Mouse (Mus musculus) hindbrain, embryonic 14.5 days (tissue): Measurements from ENCODE around the gene AC129217.1. TPM values are rescaled to one million over a fixed set of nuclear protein-coding genes. Genes with fewer than 3 reads are reported as not detected.
"Not testable (repeated sequence)": the region's sequence is repeated elsewhere in the genome, so short reads cannot be mapped to it uniquely, and the experiment has no call there.

Source experiments
- ATAC-seq: fragments of 200-750 bp; cut with Nextera tagmentation; 2 replicates; pipeline ENCODE4 v1.8.0; 2017; ENCODE audit warnings: moderate number of reproducible peaks, mild to moderate bottlenecking, moderate TSS enrichment, moderate library complexity; ENCODE audit not compliant: low FRiP score
- DNase-seq: peaks from one replicate; pipeline ENCODE4 v3.0.0-alpha.2; 2015; ENCODE audit warnings: low spot score
- H3K27ac ChIP-seq: fragments of 300-500 bp; sonication (generic); 2 replicates; pipeline ENCODE4 v1.5.1; 2014; ENCODE audit warnings: mild to moderate bottlenecking, moderate library complexity
- H3K27me3 ChIP-seq: fragments of 300-500 bp; sonication (generic); 2 replicates; pipeline ENCODE4 v1.6.1; 2014; ENCODE audit warnings: mild to moderate bottlenecking, low read length, mixed read lengths; ENCODE audit not compliant: control insufficient read depth, insufficient read depth
- H3K36me3 ChIP-seq: fragments of 300-500 bp; sonication (generic); replicated peaks from 2 replicates; pipeline ENCODE4 v1.6.1; 2014; ENCODE audit not compliant: control insufficient read depth, insufficient read depth
- H3K4me1 ChIP-seq: fragments of 300-500 bp; sonication (generic); replicated peaks from 2 replicates; pipeline ENCODE4 v1.6.1; 2014; ENCODE audit warnings: antibody characterized with exemption, low read length, mixed read lengths; ENCODE audit not compliant: control insufficient read depth, insufficient read depth
- H3K4me2 ChIP-seq: fragments of 300-500 bp; sonication (generic); replicated peaks from 2 replicates; pipeline ENCODE4 v1.6.1; 2014; ENCODE audit warnings: mild to moderate bottlenecking, moderate library complexity
- H3K4me3 ChIP-seq: fragments of 300-500 bp; sonication (generic); replicated peaks from 2 replicates; pipeline ENCODE4 v1.5.1; 2014; ENCODE audit warnings: mild to moderate bottlenecking, low read length
- H3K9ac ChIP-seq: fragments of 300-500 bp; sonication (generic); 2 replicates; pipeline ENCODE4 v1.6.1; 2014
- H3K9me3 ChIP-seq: fragments of 300-500 bp; sonication (generic); 2 replicates; pipeline ENCODE4 v1.6.1; 2016; ENCODE audit warnings: low read length; ENCODE audit not compliant: control insufficient read depth
- WGBS: fragments of 180-500 bp; shearing (Covaris S2); extraction: QIAGEN DNeasy Blood & Tissue Kit; methylation state at CpG from one replicate; pipeline ENCODE4 v1.1.7; 2014; 5-methylcytosine and 5-hydroxymethylcytosine counted together
- polyA plus RNA-seq: library from polyadenylated mRNA; unstranded; fragments of >200 nt; fragmentation: Nextera tagmentation; extraction: Ambion mirVana; gene quantifications from 2 replicates; pipeline ENCODE4 v1.2.1, GENCODE M21; 2014

Gene AC129217.1
- polyA plus RNA-seq, 1 experiment from 2014 or later, result not detected

DNA sequence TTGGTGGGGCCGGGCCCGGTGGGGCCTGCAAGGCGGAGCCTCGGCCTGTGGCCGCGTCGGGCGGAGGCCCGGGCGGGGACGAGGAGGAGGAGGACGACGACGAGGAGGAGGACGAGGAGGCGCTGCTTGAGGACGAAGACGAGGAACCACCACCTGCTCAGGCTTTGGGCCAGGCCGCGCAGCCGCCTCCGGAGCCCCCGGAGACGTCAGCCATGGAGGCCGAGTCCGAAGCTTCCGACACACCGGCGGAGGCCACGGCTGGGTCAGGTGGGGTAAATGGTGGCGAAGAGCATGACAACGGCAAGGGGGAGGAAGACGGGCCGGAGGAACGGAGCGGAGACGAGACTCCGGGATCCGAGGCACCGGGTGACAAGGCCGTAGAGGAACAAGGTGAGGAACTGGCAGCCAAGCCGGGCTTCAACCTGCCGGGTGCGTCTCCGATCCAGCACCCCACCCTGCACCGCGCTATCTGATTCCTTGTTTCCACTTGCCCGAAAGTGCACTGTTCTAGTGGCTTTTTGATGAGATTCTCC is 9.1 kb upstream of the AC129217.1 start:
- Histone ChIP-seq H3K36me3 (peaks cover 31% of the 10 kb centered on the region), H3K4me3 (peak overlapping the region; percentile 90), H3K27ac (peak overlapping the region; percentile 96), H3K4me2 (peak overlapping the region; percentile 76), H3K9ac (peak overlapping the region; percentile 90), H3K9me3 (no peaks in the 10 kb centered on the region), H3K4me1 (peaks cover 47% of the 10 kb centered on the region), H3K27me3 (no peaks in the 10 kb centered on the region)
- ATAC-seq, result peak; percentile 28
- no peak for DNase-seq
- under 1% methylated on average over 48 of the region's 48 CpGs for WGBS

- DNase-seq (no peak), ATAC-seq (no peak)
- Histone ChIP-seq H3K27ac (no peak overlapping the region; the same call in 1 of the 2 replicates), H3K27me3 (no peaks in the 10 kb centered on the region), H3K4me3 (peak overlapping the region; percentile 90), H3K4me1 (peaks cover 47% of the 10 kb centered on the region), H3K4me2 (peak overlapping the region; percentile 76), H3K9ac (peak overlapping the region; percentile 90), H3K36me3 (peaks cover 36% of the 10 kb centered on the region), H3K9me3 (no peaks in the 10 kb centered on the region)
- 4% methylated on average over 7 of the region's 7 CpGs for WGBS
Measured at GRCm38 (mm10) chr19:8821146-8821545, 8.4 kb upstream of the AC129217.1 start.

- Histone ChIP-seq H3K36me3 (peaks cover 51% of the 10 kb centered on the region), H3K27me3 (no peaks in the 10 kb centered on the region), H3K9me3 (no peaks in the 10 kb centered on the region), H3K9ac (peak overlapping the region; percentile 90), H3K4me3 (peak overlapping the region; percentile 90), H3K27ac (no peak overlapping the region), H3K4me1 (peaks cover 34% of the 10 kb centered on the region), H3K4me2 (peak overlapping the region; percentile 76)
- DNase-seq, result no peak
- 65% methylated on average over 8 of the region's 8 CpGs for WGBS
- no peak for ATAC-seq
Measured at GRCm38 (mm10) chr19:8822696-8823095, 6.9 kb upstream of the AC129217.1 start.

- no peaks in the 10 kb centered on the region for H3K27me3 ChIP-seq
- H3K4me1 ChIP-seq, result no peaks in the 10 kb centered on the region
- no peak overlapping the region for H3K4me2 ChIP-seq
- no peak overlapping the region for H3K9ac ChIP-seq
- peaks cover 99% of the 10 kb centered on the region for H3K36me3 ChIP-seq
- WGBS, result 92% methylated on average over 8 of the region's 8 CpGs
- DNase-seq (no peak), ATAC-seq (no peak)
- H3K4me3 ChIP-seq, result no peak overlapping the region
- H3K27ac ChIP-seq, result no peak overlapping the region
- no peaks in the 10 kb centered on the region for H3K9me3 ChIP-seq
Measured at GRCm38 (mm10) chr19:8830664-8831063, 1.1 kb downstream of the AC129217.1 start.

GRCm38 (mm10) chr19:8831262-8831661 is 1.7 kb downstream of the AC129217.1 start:
- peaks cover 96% of the 10 kb centered on the region for H3K36me3 ChIP-seq
- 77% methylated on average over 11 of the region's 11 CpGs for WGBS
- no peak overlapping the region for H3K27ac ChIP-seq
- H3K4me1 ChIP-seq, result no peaks in the 10 kb centered on the region
- ATAC-seq, result no peak
- H3K9me3 ChIP-seq, result no peaks in the 10 kb centered on the region
- no peak for DNase-seq
- H3K9ac ChIP-seq, result no peak overlapping the region
- H3K27me3 ChIP-seq, result no peaks in the 10 kb centered on the region
- no peak overlapping the region for H3K4me2 ChIP-seq
- H3K4me3 ChIP-seq, result no peak overlapping the region

DNA sequence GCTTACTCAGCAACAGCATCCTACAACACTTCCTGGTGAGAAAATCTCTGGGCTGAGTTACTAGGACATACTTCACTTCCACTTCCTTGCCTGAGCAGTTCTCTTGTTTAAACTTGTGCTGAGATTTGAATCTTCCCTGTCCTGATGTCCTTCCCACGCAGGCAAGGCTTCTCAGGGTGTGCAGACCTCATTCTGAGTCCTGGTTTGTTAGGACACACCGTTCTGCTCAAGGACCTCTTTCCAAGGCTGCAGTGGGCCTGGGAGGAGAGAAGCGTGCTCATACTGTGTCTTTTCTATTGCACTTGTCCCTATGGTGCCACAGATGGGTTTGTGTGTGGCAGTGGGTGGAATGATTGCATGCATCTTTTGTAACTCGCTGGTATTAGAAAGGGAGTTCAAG is 3.4 kb downstream of the AC129217.1 start:
- Histone ChIP-seq H3K9me3 (no peaks in the 10 kb centered on the region), H3K27me3 (no peaks in the 10 kb centered on the region), H3K4me1 (no peaks in the 10 kb centered on the region), H3K9ac (no peak overlapping the region), H3K4me2 (no peak overlapping the region), H3K4me3 (no peak overlapping the region), H3K27ac (no peak overlapping the region), H3K36me3 (peaks cover 79% of the 10 kb centered on the region)
- DNase-seq, result no peak
- ATAC-seq, result no peak
- 94% methylated on average over 4 of the region's 4 CpGs for WGBS

- not testable (repeated sequence) for H3K9me3 ChIP-seq, H3K27me3 ChIP-seq, DNase-seq, ATAC-seq, H3K9ac ChIP-seq
- H3K4me1 ChIP-seq, result peaks cover 13% of the 10 kb centered on the region
- H3K27ac ChIP-seq, result peak overlapping the region; percentile 96; the same call in 1 of the 2 replicates
- WGBS, result 99% methylated on average over 10 of the region's 10 CpGs
- H3K4me3 ChIP-seq, result peak overlapping the region; percentile 77; the same call in 1 of the 2 replicates
- H3K36me3 ChIP-seq, result peaks cover 45% of the 10 kb centered on the region
- H3K4me2 ChIP-seq, result peak overlapping the region; percentile 66; the same call in 1 of the 2 replicates
Measured at GRCm38 (mm10) chr19:8836327-8836726, 6.8 kb downstream of the AC129217.1 start.

DNA sequence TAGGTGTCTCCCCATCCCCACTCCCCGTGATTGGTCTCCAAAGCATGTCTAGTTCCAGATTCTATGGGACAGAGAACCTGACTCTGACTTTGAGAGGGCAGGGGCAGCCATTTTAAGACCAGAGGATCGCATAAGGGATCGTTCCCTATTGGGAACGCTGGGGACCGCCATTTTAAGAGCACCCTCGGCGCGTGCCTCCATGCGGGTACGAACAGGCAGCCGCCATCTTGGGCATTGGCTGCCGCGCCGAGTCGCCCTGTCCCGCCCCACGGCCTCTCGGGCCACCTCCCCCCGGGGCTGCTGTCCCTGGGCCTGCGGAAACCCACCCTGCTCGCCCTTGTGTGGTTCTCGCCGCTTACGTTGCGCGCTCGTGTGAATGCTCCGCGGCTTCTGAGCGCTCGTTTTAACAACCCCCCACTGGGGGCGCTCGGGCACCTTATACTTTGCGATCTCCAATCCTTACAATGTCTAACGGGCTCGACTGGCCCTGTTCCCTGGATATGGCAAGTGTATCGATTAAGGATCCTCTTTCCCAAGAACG is 7.7 kb downstream of the AC129217.1 start, which contains the start of gene Bscl2:
Bscl2 (plus strand) TSS at position 217 of the 541 bp plus-strand sequence.
- under 1% methylated on average over 35 of the region's 38 CpGs for WGBS
- peak within 1 kb of the TSS; percentile 94 for H3K9ac ChIP-seq
- H3K36me3 ChIP-seq, result peaks cover 41% of the 10 kb centered on the region
- no peaks in the 10 kb centered on the region for H3K9me3 ChIP-seq
- DNase-seq (peak; percentile 83), ATAC-seq (peak; percentile 64)
- H3K27me3 ChIP-seq, result no peaks in the 10 kb centered on the region
- H3K4me2 ChIP-seq, result peak within 1 kb of the TSS; percentile 66
- peak within 1 kb of the TSS; percentile 96 for H3K27ac ChIP-seq
- peaks cover 13% of the 10 kb centered on the region for H3K4me1 ChIP-seq
- peak within 1 kb of the TSS; percentile 77 for H3K4me3 ChIP-seq

DNA sequence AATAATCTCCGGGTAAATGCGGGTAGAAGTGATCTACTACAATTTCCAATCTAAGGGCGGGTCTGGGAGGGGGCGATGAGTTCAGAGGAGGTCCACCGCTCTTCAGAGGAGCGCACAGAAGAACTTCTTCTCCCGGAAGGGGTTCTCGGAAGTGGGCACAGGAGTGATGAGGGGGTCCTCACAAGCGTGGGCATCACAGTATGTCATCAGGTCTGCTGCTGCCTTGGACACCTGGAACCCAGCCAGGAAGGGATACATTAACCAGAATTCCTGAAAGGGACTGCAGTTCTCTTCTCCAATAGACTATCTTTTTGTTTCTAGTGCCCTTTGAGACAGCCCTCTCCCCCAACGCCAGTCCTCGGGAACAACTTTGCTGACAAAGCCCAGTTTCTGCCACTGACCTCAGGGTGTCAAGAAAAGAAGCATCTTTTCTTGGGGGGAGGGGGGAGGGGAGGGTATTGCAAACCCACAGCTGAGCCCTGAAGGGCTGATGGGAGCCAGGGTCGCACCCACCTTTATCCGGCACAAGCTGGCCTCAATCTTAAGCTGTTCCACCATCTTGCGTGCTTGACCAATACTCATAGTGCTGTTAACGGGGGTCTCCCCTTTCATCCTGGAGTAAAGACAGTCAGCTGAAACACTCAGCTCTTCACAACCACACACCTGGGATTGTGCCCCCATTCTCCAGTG is 8.6 kb downstream of the AC129217.1 start:
- Histone ChIP-seq H3K36me3 (peaks cover 39% of the 10 kb centered on the region), H3K4me2 (peak overlapping the region; percentile 66), H3K9ac (peak overlapping the region; percentile 94), H3K27me3 (no peaks in the 10 kb centered on the region), H3K4me1 (peaks cover 13% of the 10 kb centered on the region), H3K27ac (peak overlapping the region; percentile 96), H3K4me3 (peak overlapping the region; percentile 77), H3K9me3 (no peaks in the 10 kb centered on the region)
- ATAC-seq, result no peak
- peak; percentile 46 for DNase-seq
- WGBS, result 11% methylated on average over 15 of the region's 15 CpGs
